Mouse (Mus musculus) spleen, adult 2 months (tissue): ENCODE results near the gene Armc9.

Experiments
- CTCF ChIP-seq: fragments of 200-500 bp; IDR thresholded peaks from 2 replicates; pipeline ENCODE4 v1.5.1; 2011; ENCODE audit warnings: mild to moderate bottlenecking, inconsistent platforms; ENCODE audit not compliant: insufficient read depth, insufficient read length, insufficient replicate concordance; ENCODE audit errors: extremely low read depth
- POLR2A ChIP-seq: fragments of 200-500 bp; IDR thresholded peaks from 2 replicates; pipeline ENCODE4 v1.6.1; 2011; ENCODE audit warnings: low read depth, low read length, inconsistent platforms

DNA sequence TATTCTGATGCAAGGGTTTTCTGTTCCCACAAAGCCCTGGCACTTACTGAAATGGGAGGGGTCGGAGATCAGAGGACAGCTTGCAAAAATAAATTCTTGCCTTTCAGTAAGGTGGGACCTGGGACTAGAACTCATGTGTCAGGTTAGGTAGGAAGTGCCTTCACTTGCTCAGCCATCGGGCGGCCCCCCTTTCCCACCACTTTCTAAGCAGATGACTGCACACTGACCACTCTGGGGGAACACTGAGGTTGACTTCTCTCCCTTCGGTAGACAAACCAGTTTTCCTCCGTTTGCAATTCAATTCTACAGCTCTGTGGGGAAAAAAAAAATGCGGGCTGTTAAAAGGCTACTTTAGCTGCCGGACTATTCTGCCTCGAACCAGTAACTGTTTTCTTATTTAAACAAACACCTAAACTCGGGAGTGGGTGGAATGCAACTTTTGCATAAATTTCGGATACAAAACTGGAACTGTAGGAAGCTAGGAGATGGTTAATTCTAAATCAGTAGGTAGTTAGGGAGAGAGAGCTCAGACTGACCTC lies 157.0 kb downstream of the Armc9 start:
- no peak for TF ChIP-seq CTCF
- TF ChIP-seq POLR2A, result no peak
